Mouse (Mus musculus) cerebellum, adult 2 months (tissue): ENCODE data around the gene Adcy6. TPM values are rescaled to one million over a fixed set of nuclear protein-coding genes. Genes with fewer than 3 reads are reported as not detected.

Experiments
- DNase-seq, 2 experiments: peaks; one replicate each; pipeline ENCODE4 v3.0.0; 2021
- H3K27ac ChIP-seq: fragments of 200-500 bp; 2 replicates; pipeline ENCODE4 v1.5.1; 2012; ENCODE audit warnings: low read length, control low read depth, inconsistent platforms; ENCODE audit not compliant: insufficient read depth
- H3K27me3 ChIP-seq: fragments of 200-500 bp; 2 replicates; pipeline ENCODE4 v1.6.1; 2012; ENCODE audit warnings: inconsistent platforms, mild to moderate bottlenecking, low read length, moderate library complexity; ENCODE audit not compliant: control insufficient read depth, insufficient read depth
- H3K4me1 ChIP-seq: fragments of 200-500 bp; 2 replicates; pipeline ENCODE4 v1.6.1; 2011; ENCODE audit warnings: low read length; ENCODE audit not compliant: control insufficient read depth, insufficient read depth
- H3K4me3 ChIP-seq: fragments of 200-500 bp; replicated peaks from 2 replicates; pipeline ENCODE3; 2011; ENCODE audit warnings: mild to moderate bottlenecking, low read depth, low read length, control low read depth; ENCODE audit not compliant: insufficient read depth
- CTCF ChIP-seq: fragments of 200-500 bp; IDR thresholded peaks from 2 replicates; pipeline ENCODE4 v1.5.1; 2011; ENCODE audit warnings: low read depth, mild to moderate bottlenecking, control low read depth, low read length, moderate library complexity, borderline replicate concordance; ENCODE audit not compliant: insufficient read depth
- POLR2A ChIP-seq: fragments of 200-500 bp; IDR thresholded peaks from 2 replicates; pipeline ENCODE4 v1.6.1; 2011; ENCODE audit warnings: low read length, control low read depth, borderline replicate concordance; ENCODE audit not compliant: insufficient read depth
- WGBS: fragments of 180-500 bp; shearing (Covaris S2); methylation state at CpG from one replicate; pipeline ENCODE4 v1.1.7; 2018; 5-methylcytosine and 5-hydroxymethylcytosine counted together
- polyA plus RNA-seq: library from polyadenylated mRNA; depleted of rRNA; stranded (reverse); fragments of >200 nt; gene quantifications from 2 replicates; pipeline ENCODE4 v1.2.3, GENCODE M21; 2012

Adcy6 gene
- polyA plus RNA-seq, 1 experiment: 31.3 TPM

GRCm38 (mm10) chr15:98633822-98634470, 24.1 kb upstream of the Adcy6 start:
- Histone ChIP-seq H3K4me3 (peak overlapping the region; percentile 94), H3K27me3 (no peaks in the 10 kb centered on the region), H3K4me1 (peaks cover 17% of the 10 kb centered on the region), H3K27ac (no peak overlapping the region)
- 4% methylated on average over 25 of the region's 25 CpGs for WGBS
- TF ChIP-seq CTCF: no peak
- no peak for TF ChIP-seq POLR2A
- peak in 1 of 2 experiments; percentile 33 for DNase-seq

- no peaks in the 10 kb centered on the region; the same call in 1 of the 2 replicates for H3K27me3 ChIP-seq
- no peak overlapping the region for H3K4me3 ChIP-seq
- 10% methylated on average over 4 of the region's 4 CpGs for WGBS
- TF ChIP-seq CTCF (no peak), POLR2A (no peak)
- peaks cover 17% of the 10 kb centered on the region for H3K4me1 ChIP-seq
- DNase-seq: no peak
- H3K27ac ChIP-seq: no peak overlapping the region
Measured at GRCm38 (mm10) chr15:98632921-98633320, 23.0 kb upstream of the Adcy6 start.

- H3K4me1 ChIP-seq: peaks cover 13% of the 10 kb centered on the region
- peak overlapping the region; percentile 39 for H3K4me3 ChIP-seq
- WGBS: under 1% methylated on average over 25 of the region's 25 CpGs
- no peak overlapping the region for H3K27ac ChIP-seq
- no peaks in the 10 kb centered on the region; the same call in 1 of the 2 replicates for H3K27me3 ChIP-seq
- TF ChIP-seq POLR2A: no peak
- TF ChIP-seq CTCF: no peak
- DNase-seq: peak; percentile 61 to 66
Measured at GRCm38 (mm10) chr15:98632107-98632744, 22.4 kb upstream of the Adcy6 start.

GRCm38 (mm10) chr15:98631493-98631892, 21.6 kb upstream of the Adcy6 start:
- peak; percentile 63 to 72 for DNase-seq
- WGBS: 1% methylated on average over 18 of the region's 18 CpGs
- TF ChIP-seq CTCF (peak; percentile 81), POLR2A (no peak)
- H3K4me1 ChIP-seq: peaks cover 8% of the 10 kb centered on the region
- no peaks in the 10 kb centered on the region; the same call in 1 of the 2 replicates for H3K27me3 ChIP-seq
- H3K27ac ChIP-seq: no peak overlapping the region
- H3K4me3 ChIP-seq: peak overlapping the region; percentile 39

GRCm38 (mm10) chr15:98630540-98630939, 20.7 kb upstream of the Adcy6 start, which contains the start of gene Cacnb3:
Cacnb3 (plus strand) TSS chr15:98630840.
- Histone ChIP-seq H3K27ac (no peak within 1 kb of the TSS), H3K27me3 (no peaks in the 10 kb centered on the region; the same call in 1 of the 2 replicates), H3K4me1 (peaks cover 6% of the 10 kb centered on the region; the same call in 1 of the 2 replicates), H3K4me3 (peak within 1 kb of the TSS; percentile 39)
- WGBS: 48% methylated on average over 4 of the region's 4 CpGs
- DNase-seq: no peak
- TF ChIP-seq POLR2A (no peak), CTCF (no peak)

GRCm38 (mm10) chr15:98629464-98629863, 19.6 kb upstream of the Adcy6 start:
- TF ChIP-seq CTCF (no peak), POLR2A (no peak)
- 68% methylated on average over 6 of the region's 6 CpGs for WGBS

GRCm38 (mm10) chr15:98628589-98629254, 18.8 kb upstream of the Adcy6 start:
- no peak overlapping the region for H3K27ac ChIP-seq
- 16% methylated on average over 20 of the region's 20 CpGs for WGBS
- no peak for DNase-seq
- no peaks in the 10 kb centered on the region; the same call in 1 of the 2 replicates for H3K27me3 ChIP-seq
- TF ChIP-seq POLR2A: no peak
- TF ChIP-seq CTCF: no peak
- peaks cover 6% of the 10 kb centered on the region; the same call in 1 of the 2 replicates for H3K4me1 ChIP-seq
- H3K4me3 ChIP-seq: no peak overlapping the region

More at GRCm38 (mm10) chr15:98629464-98629863, 19.6 kb upstream of the Adcy6 start:
- Histone ChIP-seq H3K27ac (no peak overlapping the region), H3K4me3 (no peak overlapping the region), H3K4me1 (peaks cover 6% of the 10 kb centered on the region; the same call in 1 of the 2 replicates), H3K27me3 (no peaks in the 10 kb centered on the region; the same call in 1 of the 2 replicates)
- DNase-seq: no peak
